Mouse (Mus musculus) heart, adult 9 months (tissue): Measurements from ENCODE around the gene Dpm3.
A peak's percentile ranks its signal among the peaks of the same experiment; 100 is the strongest.
"Not testable (repeated sequence)": the region's sequence is repeated elsewhere in the genome, so short reads cannot be mapped to it uniquely, and the experiment has no call there.

Source experiments
- DNase-seq, 2 experiments: peaks; one replicate each; pipeline ENCODE4 v3.0.0; 2022; ENCODE audit warnings: low spot score in 2 of 2

Dpm3 gene

GRCm38 (mm10) chr3:89259076-89259475, at the start of gene Dpm3:
TSS of gene Dpm3 (plus strand) at chr3:89259358.
- DNase-seq = no peak

- no peak for DNase-seq
Measured at GRCm38 (mm10) chr3:89209731-89210130, 49.4 kb upstream of the Dpm3 start.

- DNase-seq = no peak
Measured at GRCm38 (mm10) chr3:89210162-89210561, 49.0 kb upstream of the Dpm3 start.

- no peak for DNase-seq
Measured at GRCm38 (mm10) chr3:89210731-89211130, 48.4 kb upstream of the Dpm3 start.

GRCm38 (mm10) chr3:89213803-89214530, 45.2 kb upstream of the Dpm3 start:
- peak; percentile 94 to 96 for DNase-seq

DNA sequence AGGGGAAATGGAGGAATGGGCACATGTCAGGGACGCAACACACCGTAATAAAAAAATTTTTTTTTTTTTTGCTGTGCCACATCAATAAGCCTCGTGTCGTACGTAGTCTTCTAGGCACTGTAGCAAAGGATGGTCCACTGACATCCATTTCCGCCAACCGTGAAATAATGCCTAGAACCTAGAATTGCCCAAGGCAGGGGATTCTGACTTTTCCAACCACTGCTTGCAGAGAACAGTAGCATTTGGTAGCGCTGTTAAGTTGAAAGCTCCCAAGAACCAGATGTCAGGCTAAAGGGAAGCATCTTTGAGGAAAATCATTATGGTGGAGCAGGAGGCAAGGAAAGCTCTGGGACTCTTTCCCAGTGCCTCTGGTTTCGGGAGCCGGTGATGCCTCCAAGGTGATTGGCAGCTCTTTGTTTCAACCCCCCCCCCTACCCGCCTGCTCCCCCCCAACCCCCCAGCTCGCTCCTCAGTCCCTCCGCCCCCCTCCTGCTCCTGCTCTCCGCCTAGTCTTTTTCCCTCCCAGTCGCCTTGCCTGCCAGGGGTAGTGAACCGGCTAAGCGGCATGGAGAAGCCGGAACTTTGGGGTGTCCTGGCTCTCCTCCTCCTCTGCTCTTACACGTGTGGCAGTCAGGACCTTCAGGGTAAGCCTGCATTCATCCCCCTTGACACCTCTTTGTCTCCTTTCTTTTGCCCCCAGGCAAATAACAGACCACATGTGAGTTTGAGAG, 44.3 kb upstream of the Dpm3 start, which contains the start of gene Thbs3:
Gene Thbs3, plus strand, starts transcription at position 500 of the 731 bp plus-strand sequence.
- DNase-seq = peak in 1 of 2 experiments; percentile 28

DNA sequence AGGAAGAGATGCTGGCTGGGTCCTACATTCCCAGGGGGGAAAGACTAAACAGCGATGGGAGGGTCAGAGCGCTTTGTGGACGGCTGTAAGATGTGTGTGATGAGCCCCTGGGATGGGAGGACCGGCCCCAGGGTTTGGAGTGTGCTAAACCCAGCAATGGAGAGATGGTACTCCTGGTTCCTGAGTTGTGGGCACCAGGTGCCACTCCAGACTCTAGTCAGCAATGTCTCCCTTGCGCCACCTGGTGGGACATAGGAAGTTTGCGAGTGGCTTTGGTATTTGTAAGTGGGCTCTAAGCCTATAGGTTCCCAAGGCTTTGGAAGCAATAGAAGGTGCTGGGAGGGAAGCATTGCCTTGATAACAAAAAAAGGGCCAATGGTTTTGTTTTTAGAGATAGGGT, 43.3 kb upstream of the Dpm3 start:
- peak; percentile 71 to 81 for DNase-seq

DNA sequence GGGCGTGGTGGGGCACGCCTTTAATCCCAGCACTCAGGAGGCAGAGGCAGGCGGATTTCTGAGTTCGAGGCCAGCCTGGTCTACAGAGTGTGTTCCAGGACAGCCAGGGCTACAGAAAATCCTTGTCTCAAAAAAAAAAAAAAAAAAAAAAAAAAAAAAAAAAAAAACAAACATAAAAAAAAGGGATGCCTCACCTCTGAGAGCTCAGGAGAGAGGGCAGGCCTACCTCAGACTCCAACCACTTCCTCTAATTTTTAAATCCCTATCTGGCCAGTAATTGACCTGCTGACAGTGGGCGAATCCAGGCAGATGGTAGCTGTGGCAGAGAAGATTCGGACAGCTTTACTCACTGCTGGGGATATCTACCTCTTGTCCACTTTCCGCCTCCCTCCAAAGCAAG, 42.8 kb upstream of the Dpm3 start:
- not testable (repeated sequence) for DNase-seq

DNA sequence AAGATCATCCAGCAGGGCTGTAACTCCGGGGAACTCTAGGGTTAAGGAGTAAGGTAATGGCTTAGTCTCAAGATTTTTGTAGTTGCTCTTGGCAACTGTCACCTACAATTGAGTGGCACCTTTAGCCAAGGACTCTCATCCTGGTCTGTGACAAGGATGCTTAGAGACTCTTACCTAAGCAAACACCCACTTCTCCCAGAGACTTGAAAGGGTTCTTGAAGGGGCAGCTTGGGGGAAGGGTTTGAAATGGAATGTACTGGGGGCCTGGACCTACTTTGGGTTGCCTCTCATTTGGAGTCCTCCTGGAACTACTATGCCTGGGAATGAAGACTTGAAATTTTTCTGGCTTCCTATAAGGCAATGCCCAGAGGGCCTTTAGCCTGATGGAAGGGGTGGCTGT, 40.9 kb upstream of the Dpm3 start:
- no peak for DNase-seq

- no peak for DNase-seq
Measured at GRCm38 (mm10) chr3:89219546-89219945, 39.6 kb upstream of the Dpm3 start.

DNA sequence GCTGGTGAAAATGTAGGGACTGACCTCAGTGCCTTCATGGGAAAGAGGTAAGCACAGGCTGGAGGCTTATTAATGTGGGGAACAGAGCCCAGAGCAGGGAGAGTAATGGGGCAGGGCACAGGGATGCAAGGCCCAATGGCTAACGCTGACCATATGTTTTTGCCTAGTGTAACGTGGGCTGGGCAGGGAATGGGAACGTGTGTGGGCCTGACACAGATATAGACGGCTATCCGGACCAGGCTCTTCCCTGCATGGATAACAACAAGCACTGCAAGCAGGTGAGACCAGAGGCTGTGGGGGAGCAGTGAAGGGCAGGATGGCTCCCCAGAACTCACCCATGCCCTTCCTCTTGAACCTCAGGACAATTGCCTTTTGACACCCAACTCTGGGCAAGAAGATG, 38.0 kb upstream of the Dpm3 start:
- DNase-seq = no peak

DNA sequence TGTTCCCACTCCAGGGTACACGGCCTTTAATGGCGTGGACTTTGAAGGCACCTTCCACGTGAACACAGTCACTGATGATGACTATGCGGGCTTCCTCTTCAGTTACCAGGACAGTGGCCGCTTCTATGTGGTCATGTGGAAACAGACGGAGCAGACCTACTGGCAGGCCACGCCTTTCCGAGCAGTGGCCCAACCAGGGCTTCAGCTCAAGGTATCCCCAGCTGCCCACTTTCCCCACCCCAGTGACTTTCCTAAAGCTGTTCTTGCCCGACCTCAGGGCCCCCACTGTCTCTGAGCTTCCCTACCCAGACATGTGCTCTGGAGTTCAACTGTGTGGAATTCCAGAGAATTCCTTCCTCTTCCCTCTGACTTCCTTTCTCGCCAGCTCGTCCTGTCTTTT, 34.4 kb upstream of the Dpm3 start:
- DNase-seq = no peak

DNA sequence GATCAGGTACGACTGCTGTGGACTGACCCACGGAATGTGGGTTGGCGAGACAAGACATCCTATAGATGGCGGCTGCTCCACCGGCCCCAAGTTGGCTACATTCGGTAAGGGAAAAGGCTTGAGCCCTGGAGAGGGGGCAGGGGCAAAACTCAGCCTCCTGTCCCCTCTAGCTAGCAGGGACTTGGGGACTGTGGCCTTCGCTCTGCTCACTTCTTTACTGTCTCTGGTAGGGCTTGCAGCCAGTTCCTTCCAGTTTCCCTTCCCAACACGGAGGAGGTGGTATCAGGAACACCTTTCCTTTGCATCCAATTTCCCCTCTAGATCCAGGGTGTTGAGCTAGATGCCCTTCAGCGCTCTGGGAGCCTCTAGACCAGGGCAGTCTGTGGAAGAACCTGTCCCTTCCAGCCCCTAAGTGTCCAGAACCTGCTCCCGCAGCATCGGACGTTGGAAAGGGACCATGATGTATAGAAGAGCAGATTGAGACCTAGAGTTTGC, 33.8 kb upstream of the Dpm3 start:
- no peak for DNase-seq

GRCm38 (mm10) chr3:89225918-89226317, 33.2 kb upstream of the Dpm3 start:
- no peak for DNase-seq

DNA sequence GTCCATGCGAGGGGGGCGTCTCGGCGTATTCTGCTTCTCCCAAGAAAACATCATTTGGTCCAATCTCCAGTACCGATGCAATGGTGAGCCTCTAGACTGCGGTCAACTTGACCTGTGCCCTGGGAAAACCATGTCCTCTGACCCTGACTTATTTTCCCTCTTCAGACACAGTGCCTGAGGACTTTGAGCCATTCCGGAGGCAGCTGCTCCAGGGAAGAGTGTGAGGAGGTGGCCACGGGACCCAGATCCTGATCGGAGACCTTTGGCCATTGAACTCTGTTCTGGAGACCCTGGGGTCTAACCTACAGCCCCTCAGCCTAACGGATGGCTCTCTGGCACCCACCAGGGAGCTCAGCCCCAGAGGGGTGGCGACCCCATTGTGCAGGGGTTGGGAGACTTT, 32.8 kb upstream of the Dpm3 start:
- DNase-seq = no peak

DNA sequence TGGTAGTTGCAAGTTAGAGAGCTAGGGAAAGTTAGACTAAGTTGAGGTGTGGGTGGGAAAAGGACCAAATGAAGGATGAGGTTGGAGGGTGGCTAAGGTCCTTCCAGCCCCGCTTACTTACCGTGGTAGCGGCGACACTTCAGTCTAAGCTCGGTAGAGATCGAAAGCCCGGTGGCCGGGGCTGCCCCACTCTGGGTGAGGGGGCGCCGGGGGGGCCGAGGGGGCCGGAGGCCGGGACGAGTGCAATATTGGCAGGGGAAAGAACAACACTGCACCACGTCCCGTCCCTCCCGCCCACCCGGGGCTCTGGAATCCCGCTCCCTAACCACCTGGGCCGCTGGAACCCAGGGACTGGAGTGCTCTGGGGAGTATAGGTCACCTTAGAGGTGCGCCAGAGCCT, 32.3 kb upstream of the Dpm3 start, which contains the start of gene Mtx1:
Gene Mtx1, minus strand, starts transcription at position 189 of the 400 bp plus-strand sequence.
- DNase-seq = no peak

GRCm38 (mm10) chr3:89227307-89228179, 31.6 kb upstream of the Dpm3 start:
- DNase-seq = peak; percentile 84

DNA sequence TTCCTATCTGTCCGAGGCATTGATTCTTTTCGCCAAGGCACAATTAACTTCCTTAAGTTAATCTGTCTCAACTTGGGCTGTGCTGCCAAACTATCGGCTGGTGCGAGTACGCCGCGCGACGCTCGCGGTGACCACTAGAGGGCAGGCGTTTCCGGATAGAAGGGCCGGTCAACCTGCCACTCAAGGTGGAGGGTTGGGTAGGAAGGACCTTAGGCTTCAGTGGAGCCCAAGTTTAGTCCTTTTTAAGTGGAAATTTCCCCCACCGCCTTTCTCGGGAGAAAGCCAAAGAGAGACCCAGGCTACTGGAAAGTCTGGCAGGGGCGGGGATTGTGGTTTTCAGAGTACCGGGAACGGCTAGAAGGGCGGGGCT, 31.0 kb upstream of the Dpm3 start:
- peak; percentile 87 to 90 for DNase-seq

GRCm38 (mm10) chr3:89228836-89229235, 30.3 kb upstream of the Dpm3 start, which contains the start of gene Muc1:
TSS of gene Muc1 (plus strand) at chr3:89229057.
- DNase-seq = no peak

- no peak for DNase-seq
Measured at GRCm38 (mm10) chr3:89229276-89229675, 29.9 kb upstream of the Dpm3 start.

DNA sequence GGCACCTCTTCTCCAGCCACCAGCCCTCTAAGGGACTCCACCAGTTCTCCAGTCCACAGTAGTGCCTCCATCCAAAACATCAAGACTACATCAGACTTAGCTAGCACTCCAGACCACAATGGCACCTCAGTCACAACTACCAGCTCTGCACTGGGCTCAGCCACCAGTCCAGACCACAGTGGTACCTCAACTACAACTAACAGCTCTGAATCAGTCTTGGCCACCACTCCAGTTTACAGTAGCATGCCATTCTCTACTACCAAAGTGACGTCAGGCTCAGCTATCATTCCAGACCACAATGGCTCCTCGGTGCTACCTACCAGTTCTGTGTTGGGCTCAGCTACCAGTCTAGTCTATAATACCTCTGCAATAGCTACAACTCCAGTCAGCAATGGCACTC, 28.6 kb upstream of the Dpm3 start:
- no peak for DNase-seq

GRCm38 (mm10) chr3:89231345-89231744, 27.8 kb upstream of the Dpm3 start:
- DNase-seq = no peak
